Mouse (Mus musculus) ES-Bruce4 (cell line): ENCODE measurements around the gene Rnf34.

Source experiments
- CTCF ChIP-seq: IDR thresholded peaks from one replicate; pipeline ENCODE4 v1.8.1; 2011; ENCODE audit warnings: low read depth, low read length
- EP300 ChIP-seq: IDR thresholded peaks from 2 replicates; pipeline ENCODE4 v1.6.1; 2011; ENCODE audit warnings: low read depth, low read length; ENCODE audit not compliant: insufficient read depth
- POLR2A ChIP-seq: IDR thresholded peaks from one replicate; pipeline ENCODE4 v1.8.1; 2011; ENCODE audit warnings: low read length; ENCODE audit not compliant: insufficient read depth

GRCm38 (mm10) chr5:122898153-122898552, 48.3 kb downstream of the Rnf34 start:
- TF ChIP-seq CTCF (no peak), POLR2A (no peak), EP300 (no peak)
